Mouse (Mus musculus): ENCODE measurements around the gene Gtf2a1.
"Not testable (repeated sequence)": the region's sequence is repeated elsewhere in the genome, so short reads cannot be mapped to it uniquely, and the experiment has no call there.

Gtf2a1 gene

GRCm38 (mm10) chr12:91589847-91590690 lies at the start of gene Gtf2a1:
Gene Gtf2a1, minus strand, starts transcription at chr12:91590487.
- peak; percentile 97 for DNase-seq

GRCm38 (mm10) chr12:91638351-91638750 lies 48.1 kb upstream of the Gtf2a1 start:
- DNase-seq = no peak

GRCm38 (mm10) chr12:91637136-91637909 lies 47.0 kb upstream of the Gtf2a1 start:
- no peak for DNase-seq

- no peak for DNase-seq
These were observed 36.2 kb upstream of the Gtf2a1 start for GRCm38 (mm10) chr12:91626482-91626881.

GRCm38 (mm10) chr12:91625013-91625412 lies 34.7 kb upstream of the Gtf2a1 start:
- DNase-seq = peak; percentile 72

GRCm38 (mm10) chr12:91609425-91609824 lies 19.1 kb upstream of the Gtf2a1 start:
- no peak for DNase-seq

- no peak for DNase-seq
These were observed 17.4 kb upstream of the Gtf2a1 start for GRCm38 (mm10) chr12:91607678-91608077.

- no peak for DNase-seq
These were observed 16.4 kb upstream of the Gtf2a1 start for GRCm38 (mm10) chr12:91606651-91607050.

GRCm38 (mm10) chr12:91604600-91604999 lies 14.3 kb upstream of the Gtf2a1 start:
- DNase-seq = no peak

- DNase-seq = no peak
These were observed 1.8 kb upstream of the Gtf2a1 start for GRCm38 (mm10) chr12:91592128-91592527.

GRCm38 (mm10) chr12:91591191-91591590 lies 904 bp upstream of the Gtf2a1 start:
- no peak for DNase-seq

GRCm38 (mm10) chr12:91590716-91591115 lies 429 bp upstream of the Gtf2a1 start:
- DNase-seq = no peak

- no peak for DNase-seq
These were observed 793 bp downstream of the Gtf2a1 start for GRCm38 (mm10) chr12:91589542-91589846.

- peak; percentile 72 for DNase-seq
These were observed 1.4 kb downstream of the Gtf2a1 start for GRCm38 (mm10) chr12:91588670-91589541.

- peak; percentile 87 for DNase-seq
These were observed 2.1 kb downstream of the Gtf2a1 start for GRCm38 (mm10) chr12:91588176-91588669.

- no peak for DNase-seq
These were observed 2.7 kb downstream of the Gtf2a1 start for GRCm38 (mm10) chr12:91587491-91588033.

- DNase-seq = no peak
These were observed 3.2 kb downstream of the Gtf2a1 start for GRCm38 (mm10) chr12:91587077-91587476.

- not testable (repeated sequence) for DNase-seq
These were observed 4.5 kb downstream of the Gtf2a1 start for GRCm38 (mm10) chr12:91585815-91586214.

GRCm38 (mm10) chr12:91585206-91585605 lies 5.1 kb downstream of the Gtf2a1 start:
- no peak for DNase-seq

GRCm38 (mm10) chr12:91583409-91583808 lies 6.9 kb downstream of the Gtf2a1 start:
- DNase-seq = no peak

GRCm38 (mm10) chr12:91582362-91583002 lies 7.8 kb downstream of the Gtf2a1 start:
- DNase-seq = no peak
